Mouse (Mus musculus) MEL (cell line): Measurements from ENCODE around the gene Slc35b1. TPM values are rescaled to one million over a fixed set of nuclear protein-coding genes. Genes with fewer than 3 reads are reported as not detected.

Source experiments
- DNase-seq: peaks from one replicate; pipeline ENCODE4 v3.0.0; 2011; ENCODE audit warnings: low read depth, low spot score
- H3K27ac ChIP-seq: 2 replicates; pipeline ENCODE4 v1.5.1; 2012; ENCODE audit warnings: low read depth, mild to moderate bottlenecking, control low read depth, low read length, moderate library complexity; ENCODE audit not compliant: control insufficient read depth
- H3K27me3 ChIP-seq, 2 experiments: fragments of 150-350 bp in 1 of 2; sonication (generic) in 1 of 2; 2 replicates each; pipeline ENCODE4 v1.6.1; 2012; ENCODE audit warnings: low read length in 2 of 2, mild to moderate bottlenecking in 2 of 2, improper control_type of control experiment in 1 of 2, moderate library complexity in 1 of 2; ENCODE audit not compliant: insufficient read depth in 2 of 2, control insufficient read depth in 1 of 2
- H3K36me3 ChIP-seq, 2 experiments: 2 replicates each; pipeline ENCODE4 v1.6.1; 2012 to 2014; ENCODE audit warnings: low read length in 2 of 2, improper control_type of control experiment in 1 of 2, inconsistent platforms in 1 of 2, mild to moderate bottlenecking in 1 of 2; ENCODE audit not compliant: insufficient read depth in 2 of 2, control insufficient read depth in 1 of 2
- H3K4me1 ChIP-seq, 2 experiments: fragments of 150-350 bp in 1 of 2; sonication (generic) in 1 of 2; 2 replicates each; pipeline ENCODE4 v1.6.1; 2012; ENCODE audit warnings: low read length in 2 of 2, improper control_type of control experiment in 1 of 2, mild to moderate bottlenecking in 1 of 2; ENCODE audit not compliant: insufficient read depth in 2 of 2, control insufficient read depth in 1 of 2
- H3K4me3 ChIP-seq, 2 experiments: fragments of 150-350 bp in 1 of 2; sonication (generic) in 1 of 2; 2 replicates each; pipeline ENCODE4 v1.5.1; 2012; ENCODE audit warnings: low read depth in 2 of 2, low read length in 2 of 2, mild to moderate bottlenecking in 2 of 2, moderate library complexity in 2 of 2, control low read depth in 1 of 2, improper control_type of control experiment in 1 of 2; ENCODE audit not compliant: control insufficient read depth in 1 of 2, insufficient read depth in 1 of 2
- H3K79me2 ChIP-seq: 2 replicates; pipeline ENCODE4 v1.6.1; 2012; ENCODE audit warnings: mild to moderate bottlenecking, low read length, moderate library complexity; ENCODE audit not compliant: control insufficient read depth, poor library complexity, insufficient read depth
- H3K9ac ChIP-seq: 2 replicates; pipeline ENCODE4 v1.6.1; 2012; ENCODE audit warnings: low read depth, mild to moderate bottlenecking, control low read depth, low read length, moderate library complexity; ENCODE audit not compliant: control insufficient read depth, poor library complexity, severe bottlenecking
- H3K9me3 ChIP-seq: fragments of 150-350 bp; sonication (generic); replicated peaks from 2 replicates; pipeline ENCODE4 v1.6.1; 2012; ENCODE audit warnings: mild to moderate bottlenecking, low read length, improper control_type of control experiment, moderate library complexity; ENCODE audit not compliant: insufficient read depth
- CHD1 ChIP-seq: IDR thresholded peaks from 2 replicates; pipeline ENCODE4 v1.6.1; 2012; ENCODE audit warnings: low read depth, mild to moderate bottlenecking, inconsistent platforms, low read length, improper control_type of control experiment
- CTCF ChIP-seq, 3 experiments: IDR thresholded peaks in 2 of 3; conservative IDR thresholded peaks in 1 of 3; 2 replicates each; pipeline ENCODE4 v1.5.1; 2011 to 2012; ENCODE audit warnings: low read length in 3 of 3, low read depth in 2 of 3, mild to moderate bottlenecking in 2 of 3, improper control_type of control experiment in 1 of 3, inconsistent platforms in 1 of 3, mixed read lengths in 1 of 3, moderate library complexity in 1 of 3; ENCODE audit not compliant: control insufficient read depth in 1 of 3, insufficient read depth in 1 of 3, poor library complexity in 1 of 3, severe bottlenecking in 1 of 3
- ELF1 ChIP-seq: IDR thresholded peaks from 2 replicates; pipeline ENCODE4 v1.6.1; 2014; ENCODE audit warnings: low read depth, mild to moderate bottlenecking, inconsistent platforms, low read length, improper control_type of control experiment, moderate library complexity
- EP300 ChIP-seq, 2 experiments: IDR thresholded peaks; 2 replicates each; pipeline ENCODE4 v1.6.1; 2011; ENCODE audit warnings: improper control_type of control experiment in 2 of 2, low read length in 2 of 2, low read depth in 1 of 2, mild to moderate bottlenecking in 1 of 2
- GATA1 ChIP-seq: IDR thresholded peaks from 2 replicates; pipeline ENCODE4 v1.6.1; 2011; ENCODE audit warnings: low read depth, low read length, improper control_type of control experiment
- HCFC1 ChIP-seq: IDR thresholded peaks from 2 replicates; pipeline ENCODE4 v1.6.1; 2012; ENCODE audit warnings: low read depth, mild to moderate bottlenecking, inconsistent platforms, low read length, improper control_type of control experiment, moderate library complexity
- JUND ChIP-seq: IDR thresholded peaks from 2 replicates; pipeline ENCODE4 v1.6.1; 2011; ENCODE audit warnings: low read depth, mild to moderate bottlenecking, improper control_type of control experiment, low read length
- KAT2A ChIP-seq: conservative IDR thresholded peaks from 2 replicates; pipeline ENCODE4 v1.6.1; 2012; ENCODE audit warnings: low read depth, low read length, improper control_type of control experiment, inconsistent platforms
- MXI1 ChIP-seq: IDR thresholded peaks from 2 replicates; pipeline ENCODE4 v1.6.1; 2011; ENCODE audit warnings: mild to moderate bottlenecking, low read depth, low read length, improper control_type of control experiment
- NRF1 ChIP-seq: IDR thresholded peaks from 2 replicates; pipeline ENCODE4 v1.6.1; 2014; ENCODE audit warnings: low read depth, mild to moderate bottlenecking, inconsistent platforms, low read length, improper control_type of control experiment, moderate library complexity; ENCODE audit not compliant: poor library complexity, insufficient read depth, severe bottlenecking
- POLR2A ChIP-seq, 2 experiments: IDR thresholded peaks; 2 replicates each; pipeline ENCODE4 v1.6.1; 2011 to 2012; ENCODE audit warnings: low read length in 2 of 2, mild to moderate bottlenecking in 2 of 2, control low read depth in 1 of 2, improper control_type of control experiment in 1 of 2, low read depth in 1 of 2, moderate library complexity in 1 of 2; ENCODE audit not compliant: control insufficient read depth in 1 of 2, insufficient read depth in 1 of 2, poor library complexity in 1 of 2
- POLR2AphosphoS2 ChIP-seq: IDR thresholded peaks from 2 replicates; pipeline ENCODE4 v1.6.1; 2011; ENCODE audit warnings: low read length, improper control_type of control experiment
- POLR2AphosphoS5 ChIP-seq: IDR thresholded peaks from 2 replicates; pipeline ENCODE4 v1.6.1; 2012; ENCODE audit warnings: low read depth, borderline replicate concordance, mild to moderate bottlenecking, inconsistent platforms, low read length, moderate library complexity, mixed read lengths
- RAD21 ChIP-seq: IDR thresholded peaks from 2 replicates; pipeline ENCODE4 v1.6.1; 2011; ENCODE audit warnings: mild to moderate bottlenecking, low read depth, low read length, improper control_type of control experiment
- RCOR1 ChIP-seq: IDR thresholded peaks from 2 replicates; pipeline ENCODE4 v1.6.1; 2012; ENCODE audit warnings: low read depth, mild to moderate bottlenecking, inconsistent platforms, low read length, improper control_type of control experiment
- SMC3 ChIP-seq: IDR thresholded peaks from 2 replicates; pipeline ENCODE4 v1.6.1; 2011; ENCODE audit warnings: low read depth, low read length, improper control_type of control experiment
- TAL1 ChIP-seq: IDR thresholded peaks from 2 replicates; pipeline ENCODE4 v1.6.1; 2012; ENCODE audit warnings: mild to moderate bottlenecking, inconsistent platforms, low read length, moderate library complexity, mixed read lengths
- TBP ChIP-seq: IDR thresholded peaks from 2 replicates; pipeline ENCODE4 v1.8.0; 2011; ENCODE audit warnings: low read depth, low read length, improper control_type of control experiment
- TCF12 ChIP-seq: IDR thresholded peaks from 2 replicates; pipeline ENCODE4 v1.6.1; 2014; ENCODE audit warnings: low read depth, mild to moderate bottlenecking, inconsistent platforms, low read length, improper control_type of control experiment, moderate library complexity
- UBTF ChIP-seq: IDR thresholded peaks from 2 replicates; pipeline ENCODE4 v1.6.1; 2012; ENCODE audit warnings: low read depth, mild to moderate bottlenecking, inconsistent platforms, low read length, improper control_type of control experiment, moderate library complexity, borderline replicate concordance; ENCODE audit not compliant: insufficient read depth
- USF2 ChIP-seq, 2 experiments: IDR thresholded peaks; 2 replicates each; pipeline ENCODE4 v1.6.1; 2011 to 2012; ENCODE audit warnings: improper control_type of control experiment in 2 of 2, low read length in 2 of 2, borderline replicate concordance in 1 of 2, inconsistent platforms in 1 of 2, low read depth in 1 of 2, mild to moderate bottlenecking in 1 of 2; ENCODE audit not compliant: insufficient read depth in 1 of 2
- ZC3H11A ChIP-seq: IDR thresholded peaks from 2 replicates; pipeline ENCODE4 v1.6.1; 2012; ENCODE audit warnings: low read depth, mild to moderate bottlenecking, inconsistent platforms, low read length, improper control_type of control experiment
- ZMIZ1 ChIP-seq: IDR thresholded peaks from 2 replicates; pipeline ENCODE4 v1.6.1; 2012; ENCODE audit warnings: low read depth, mild to moderate bottlenecking, inconsistent platforms, low read length, improper control_type of control experiment, moderate library complexity
- polyA plus RNA-seq, 2 experiments: library from polyadenylated mRNA; stranded (reverse) in 1 of 2; unstranded in 1 of 2; fragments of >175 nt in 1 of 2; fragments of >200 nt in 1 of 2; gene quantifications; 2 replicates each; pipeline versions ENCODE4 v1.2.1 to v1.2.4; 2012; ENCODE audit warnings: low replicate concordance in 2 of 2, low read depth in 1 of 2; ENCODE audit not compliant: insufficient read length in 2 of 2, insufficient read depth in 1 of 2, missing spikeins in 1 of 2
- total RNA-seq: library from RNA; depleted of rRNA; stranded (reverse); fragments of 300-350 nt; gene quantifications from 2 replicates; pipeline ENCODE4 v1.2.3, GENCODE M21; 2012

Gene Slc35b1
- total and polyA plus RNA-seq, 3 experiments = 59.1 to 82.4 TPM; not detected in 1

DNA sequence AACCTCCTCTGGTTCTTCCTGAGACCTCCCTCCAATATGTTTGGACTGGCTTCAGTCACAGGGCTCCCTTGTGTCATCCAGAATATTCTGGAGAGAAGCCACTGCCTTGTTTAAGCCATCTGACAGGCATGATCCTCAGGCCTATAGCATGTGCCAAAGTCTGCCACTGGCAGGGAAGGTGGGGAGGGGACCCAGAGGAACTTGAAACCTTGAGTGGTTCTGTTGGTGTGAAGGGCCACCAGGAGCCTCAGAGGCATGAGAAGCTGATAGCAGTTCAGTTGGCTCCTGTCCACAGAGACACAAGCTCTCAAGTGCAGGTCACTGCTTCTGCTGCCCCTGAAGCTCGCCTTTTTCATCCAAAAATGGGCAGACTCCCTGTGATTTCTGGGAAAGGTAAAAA, 12.1 kb downstream of the Slc35b1 start:
- Histone ChIP-seq H3K4me3 (no peak overlapping the region), H3K27me3 (peaks cover 11 to 17% of the 10 kb centered on the region in 2 experiments), H3K9ac (no peak overlapping the region), H3K27ac (no peak overlapping the region), H3K4me1 (no peaks in the 10 kb centered on the region), H3K79me2 (no peaks in the 10 kb centered on the region), H3K9me3 (no peaks in the 10 kb centered on the region), H3K36me3 (no peaks in the 10 kb centered on the region)
- TF ChIP-seq POLR2A (IDR thresholded peaks at IDR 0.05; ENCODE audit: control insufficient read depth in 1 of 2, insufficient read depth in 1 of 2, low read depth in 1 of 2, low read length in 2 of 2, poor library complexity in 1 of 2) (no peak), MXI1 (no peak), RCOR1 (no peak), EP300 (IDR thresholded peaks at IDR 0.05; ENCODE audit: low read depth in 1 of 2, low read length in 2 of 2) (no peak), POLR2AphosphoS2 (no peak), SMC3 (no peak)
- DNase-seq = no peak

DNA sequence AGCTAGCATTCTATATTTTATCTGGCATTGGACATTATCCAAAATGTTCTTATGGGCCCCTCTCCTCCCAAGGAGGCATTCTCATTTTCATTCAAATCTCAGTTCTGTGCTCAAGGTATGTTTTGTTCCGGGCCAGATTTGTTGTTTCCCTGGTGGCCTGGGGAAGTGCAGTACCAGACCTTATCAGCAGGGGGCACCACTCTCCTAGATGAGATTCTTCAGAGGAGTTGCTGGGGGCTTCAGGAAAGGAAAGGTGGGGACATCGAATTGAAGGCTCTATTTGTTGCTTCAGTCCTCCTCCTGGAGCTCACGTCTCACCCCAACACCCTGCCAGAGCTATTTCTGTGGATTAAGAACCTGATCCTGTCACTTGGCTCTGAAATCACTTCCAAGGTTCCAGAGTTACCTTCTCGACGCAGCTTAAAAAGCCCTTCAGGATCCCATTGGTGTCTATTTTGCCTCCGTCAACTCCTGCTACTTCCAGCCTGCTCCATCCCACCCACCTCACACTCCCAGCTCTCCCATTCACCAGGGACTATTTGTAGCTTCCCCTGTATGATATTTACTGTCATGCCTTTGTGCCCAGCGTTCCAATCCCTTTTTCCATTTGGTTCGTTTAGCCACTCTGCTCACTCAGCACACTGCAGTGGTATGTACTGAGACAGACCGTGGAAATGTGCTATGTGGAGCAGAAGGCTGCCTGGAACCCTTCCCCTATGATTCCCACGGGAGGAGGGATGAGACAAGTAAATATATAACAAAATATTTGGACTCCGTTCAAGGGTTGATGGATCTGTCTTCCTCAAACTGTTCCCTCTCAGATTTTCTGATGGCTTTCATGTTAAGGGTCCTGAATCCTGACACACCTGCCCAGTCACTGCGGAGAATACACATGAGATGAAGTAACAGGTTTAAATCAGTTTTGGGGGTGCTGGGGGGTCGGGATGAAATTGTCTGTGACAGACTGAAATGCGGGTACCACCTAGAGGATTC, 13.6 kb downstream of the Slc35b1 start:
- Histone ChIP-seq H3K27ac (no peak overlapping the region), H3K9me3 (no peaks in the 10 kb centered on the region), H3K27me3 (peaks cover 22 to 30% of the 10 kb centered on the region in 2 experiments), H3K4me3 (no peak overlapping the region), H3K4me1 (no peaks in the 10 kb centered on the region), H3K9ac (no peak overlapping the region), H3K36me3 (no peaks in the 10 kb centered on the region), H3K79me2 (no peaks in the 10 kb centered on the region)
- peak; percentile 67 for DNase-seq
- TF ChIP-seq CTCF (IDR thresholded peaks at IDR 0.05 in 2 of 3, conservative IDR thresholded peaks at IDR 0.05 in 1 of 3; ENCODE audit: control insufficient read depth in 1 of 3, insufficient read depth in 1 of 3, low read depth in 2 of 3, low read length in 3 of 3, poor library complexity in 1 of 3, severe bottlenecking in 1 of 3) = peak; percentile 88 to 99 (median 94)
- peak; percentile 90 for TF ChIP-seq ZC3H11A
- no peak for TF ChIP-seq POLR2A (IDR thresholded peaks at IDR 0.05; ENCODE audit: control insufficient read depth in 1 of 2, insufficient read depth in 1 of 2, low read depth in 1 of 2, low read length in 2 of 2, poor library complexity in 1 of 2)
- TF ChIP-seq RAD21 = peak; percentile 92
- peak; percentile 96 for TF ChIP-seq SMC3
- TF ChIP-seq RCOR1 = peak; percentile 88

DNA sequence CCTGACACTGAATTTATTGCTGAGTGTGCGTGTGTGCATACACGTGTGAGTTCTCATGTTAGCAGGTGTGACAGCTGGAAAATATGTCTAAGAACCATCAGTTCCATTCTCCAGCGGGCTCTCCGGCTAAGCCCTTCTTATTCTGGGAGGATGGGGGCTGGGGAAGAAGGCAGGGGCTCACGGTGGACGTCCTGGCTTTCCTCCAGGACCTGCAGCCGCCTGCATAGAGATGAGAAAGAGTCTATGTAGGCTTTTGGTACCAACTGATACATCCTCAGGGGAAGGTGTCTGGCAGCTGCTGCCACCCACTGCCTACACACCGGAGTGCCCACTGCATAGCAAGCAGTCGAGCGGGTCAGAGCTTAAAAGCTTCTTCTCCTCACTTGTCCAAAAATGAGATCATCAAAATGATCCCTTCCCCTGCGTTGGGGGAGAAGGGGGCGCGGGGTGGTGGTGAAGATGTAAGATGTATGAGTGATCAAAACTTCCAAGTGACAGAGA, 15.1 kb downstream of the Slc35b1 start:
- Histone ChIP-seq H3K27ac (no peak overlapping the region), H3K27me3 (peaks cover 22 to 36% of the 10 kb centered on the region in 2 experiments), H3K79me2 (no peaks in the 10 kb centered on the region), H3K9me3 (no peaks in the 10 kb centered on the region), H3K9ac (no peak overlapping the region), H3K36me3 (no peaks in the 10 kb centered on the region), H3K4me3 (no peak overlapping the region), H3K4me1 (no peaks in the 10 kb centered on the region)
- no peak for DNase-seq
- TF ChIP-seq HCFC1 = no peak
- no peak for TF ChIP-seq POLR2AphosphoS5
- TF ChIP-seq TBP = no peak
- TF ChIP-seq POLR2AphosphoS2 = no peak
- TF ChIP-seq JUND = no peak
- no peak for TF ChIP-seq UBTF
- TF ChIP-seq CHD1 = no peak
- no peak for TF ChIP-seq ELF1
- no peak for TF ChIP-seq TAL1
- TF ChIP-seq KAT2A = no peak
- TF ChIP-seq TCF12 = no peak
- TF ChIP-seq NRF1 = no peak
- no peak for TF ChIP-seq ZMIZ1
- TF ChIP-seq MXI1 = no peak
- TF ChIP-seq GATA1 = no peak
- TF ChIP-seq USF2 (IDR thresholded peaks at IDR 0.05; ENCODE audit: borderline replicate concordance in 1 of 2, insufficient read depth in 1 of 2, low read depth in 1 of 2, low read length in 2 of 2) = no peak
- no peak for TF ChIP-seq RCOR1
